Mouse (Mus musculus) thymus, adult 2 months (tissue): Measurements from ENCODE around the gene Asna1. TPM values are rescaled to one million over a fixed set of nuclear protein-coding genes. Genes with fewer than 3 reads are reported as not detected.

Experiments
- DNase-seq: peaks from one replicate; pipeline ENCODE4 v3.0.0; 2021
- H3K27ac ChIP-seq: fragments of 200-500 bp; 2 replicates; pipeline ENCODE4 v1.5.1; 2012; ENCODE audit warnings: low read length, control low read depth; ENCODE audit not compliant: control insufficient read depth, insufficient read depth
- H3K27me3 ChIP-seq: fragments of 200-500 bp; 2 replicates; pipeline ENCODE4 v1.6.1; 2012; ENCODE audit warnings: mild to moderate bottlenecking, low read length, moderate library complexity, mixed read lengths; ENCODE audit not compliant: control insufficient read depth, insufficient read depth
- H3K36me3 ChIP-seq: fragments of 200-500 bp; 2 replicates; pipeline ENCODE4 v1.6.1; 2012; ENCODE audit warnings: mild to moderate bottlenecking, low read length, moderate library complexity; ENCODE audit not compliant: control insufficient read depth, insufficient read depth
- H3K4me1 ChIP-seq: fragments of 200-500 bp; replicated peaks from 2 replicates; pipeline ENCODE4 v1.6.1; 2012; ENCODE audit warnings: low read length; ENCODE audit not compliant: control insufficient read depth, insufficient read depth
- H3K4me3 ChIP-seq: fragments of 200-500 bp; 2 replicates; pipeline ENCODE4 v1.5.1; 2012; ENCODE audit warnings: mild to moderate bottlenecking, low read length, control low read depth, moderate library complexity; ENCODE audit not compliant: control insufficient read depth, insufficient read depth
- CTCF ChIP-seq: fragments of 200-500 bp; IDR thresholded peaks from 2 replicates; pipeline ENCODE4 v1.5.1; 2012; ENCODE audit warnings: mild to moderate bottlenecking, control low read depth, low read length, moderate library complexity, borderline replicate concordance; ENCODE audit not compliant: control insufficient read depth, poor library complexity, insufficient read depth; ENCODE audit errors: extremely low read depth
- POLR2A ChIP-seq: fragments of 200-500 bp; IDR thresholded peaks from 2 replicates; pipeline ENCODE4 v1.6.1; 2012; ENCODE audit warnings: mild to moderate bottlenecking, low read length, control low read depth, moderate library complexity; ENCODE audit not compliant: control insufficient read depth, poor library complexity, insufficient read depth; ENCODE audit errors: extremely low read depth
- WGBS: fragments of 180-500 bp; shearing (Covaris S2); methylation state at CpG from one replicate; pipeline ENCODE4 v1.1.7; 2018; 5-methylcytosine and 5-hydroxymethylcytosine counted together
- polyA plus RNA-seq: library from polyadenylated mRNA; depleted of rRNA; stranded (reverse); fragments of >200 nt; gene quantifications from 2 replicates; pipeline ENCODE4 v1.2.3, GENCODE M21; 2012

Gene Asna1
- polyA plus RNA-seq, 1 experiment, result 152 TPM

DNA sequence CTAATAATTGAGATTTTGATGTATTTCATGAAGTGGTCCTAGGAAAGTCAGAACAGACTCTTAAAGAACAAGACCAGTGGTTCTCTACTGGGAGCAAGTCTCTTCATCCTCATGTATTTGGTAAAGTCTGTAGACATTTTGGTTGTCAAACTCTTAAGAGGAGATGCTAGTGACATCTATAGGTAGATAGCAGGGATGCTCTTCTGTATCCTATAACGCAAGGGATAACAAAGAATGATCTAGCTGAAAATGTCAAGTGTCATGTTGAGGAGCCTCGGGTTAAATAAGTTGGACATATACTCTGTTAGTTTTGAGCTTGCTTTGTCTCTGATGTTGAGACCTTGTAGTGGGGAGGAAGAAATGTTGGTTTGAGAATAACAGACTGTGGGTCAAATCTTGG, 2.8 kb upstream of the Asna1 start:
- peaks cover 29% of the 10 kb centered on the region for H3K36me3 ChIP-seq
- H3K27ac ChIP-seq, result no peak overlapping the region
- no peak for DNase-seq
- peaks cover 23% of the 10 kb centered on the region for H3K4me1 ChIP-seq
- H3K4me3 ChIP-seq, result no peak overlapping the region
- no peak for TF ChIP-seq CTCF
- no peak for TF ChIP-seq POLR2A
- 7% methylated on average over 2 of the region's 2 CpGs for WGBS
- no peaks in the 10 kb centered on the region for H3K27me3 ChIP-seq

DNA sequence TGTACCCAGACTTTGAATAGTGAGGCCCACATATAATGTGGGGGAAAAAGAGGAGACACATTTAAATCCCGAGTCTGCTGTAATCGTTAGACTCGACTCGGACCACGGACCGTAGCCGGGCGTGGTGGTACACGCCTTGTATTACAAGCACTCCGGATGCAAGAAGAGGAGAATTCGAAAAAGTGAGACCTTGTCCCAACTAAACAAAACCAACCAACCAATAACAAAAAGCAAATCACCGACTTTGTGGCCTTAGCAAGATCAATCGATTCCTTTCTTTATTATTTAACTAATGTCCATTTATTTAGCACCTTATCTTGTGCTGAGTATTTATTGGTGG, 2.4 kb upstream of the Asna1 start:
- no peak overlapping the region for H3K27ac ChIP-seq
- no peaks in the 10 kb centered on the region for H3K27me3 ChIP-seq
- no peak for TF ChIP-seq POLR2A
- TF ChIP-seq CTCF, result no peak
- no peak for DNase-seq
- H3K36me3 ChIP-seq, result peaks cover 29% of the 10 kb centered on the region
- H3K4me1 ChIP-seq, result peaks cover 23% of the 10 kb centered on the region
- WGBS, result under 1% methylated on average over 13 of the region's 13 CpGs
- peak overlapping the region; percentile 82 for H3K4me3 ChIP-seq

DNA sequence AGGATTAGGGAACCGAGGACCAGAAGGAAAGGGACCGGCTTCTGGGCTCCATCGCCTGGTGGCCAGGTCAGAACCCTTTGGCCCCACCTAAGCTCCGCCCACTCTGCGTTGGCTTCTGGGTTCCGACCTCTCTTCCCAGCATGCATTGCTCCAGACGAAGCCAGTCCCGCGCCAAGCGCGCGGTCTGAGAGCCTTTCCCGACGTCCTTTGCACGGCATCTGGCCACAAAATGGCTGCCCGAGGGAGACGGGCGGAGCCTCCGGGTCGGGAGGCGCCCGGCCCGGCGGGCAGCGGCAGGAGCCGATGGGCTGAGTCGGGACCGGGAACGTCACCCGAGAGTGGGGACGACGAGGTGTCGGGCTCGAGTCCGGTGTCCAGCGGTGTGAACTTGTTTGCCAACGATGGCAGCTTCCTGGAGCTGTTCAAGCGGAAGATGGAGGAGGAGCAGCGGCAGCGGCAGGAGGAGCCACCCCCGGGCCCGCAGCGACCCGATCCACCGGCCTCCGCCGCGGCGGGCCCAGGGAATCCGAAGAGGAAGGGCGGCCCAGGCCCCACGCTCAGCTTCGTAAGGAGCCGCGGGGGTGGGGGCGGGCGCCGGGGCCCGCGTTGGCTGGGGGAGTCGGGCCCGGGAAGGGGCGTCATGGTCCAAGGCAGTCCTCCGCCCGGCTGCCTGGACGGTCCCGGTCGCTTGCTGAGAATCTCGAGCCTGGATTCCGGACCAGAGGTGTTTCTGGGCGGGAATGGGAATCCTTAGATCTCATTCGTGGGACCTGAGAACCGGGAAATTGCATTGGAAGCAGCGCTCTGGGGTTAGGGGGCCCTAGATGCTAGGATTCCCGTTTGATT, 1.8 kb upstream of the Asna1 start, which contains the start of gene Trir:
Gene Trir (plus strand): TSS at position 154 of the 846 bp plus-strand sequence.
- H3K27me3 ChIP-seq, result no peaks in the 10 kb centered on the region
- peak within 1 kb of the TSS; percentile 54; the same call in 1 of the 2 replicates for H3K27ac ChIP-seq
- peaks cover 23% of the 10 kb centered on the region for H3K36me3 ChIP-seq
- under 1% methylated on average over 74 of the region's 75 CpGs for WGBS
- peak; percentile 98 for TF ChIP-seq POLR2A
- TF ChIP-seq CTCF, result 0 out of 2 replicates have a peak, but pooled peaks have one; percentile 52
- H3K4me1 ChIP-seq, result peaks cover 23% of the 10 kb centered on the region
- peak; percentile 95 for DNase-seq
- H3K4me3 ChIP-seq, result peak within 1 kb of the TSS; percentile 82

DNA sequence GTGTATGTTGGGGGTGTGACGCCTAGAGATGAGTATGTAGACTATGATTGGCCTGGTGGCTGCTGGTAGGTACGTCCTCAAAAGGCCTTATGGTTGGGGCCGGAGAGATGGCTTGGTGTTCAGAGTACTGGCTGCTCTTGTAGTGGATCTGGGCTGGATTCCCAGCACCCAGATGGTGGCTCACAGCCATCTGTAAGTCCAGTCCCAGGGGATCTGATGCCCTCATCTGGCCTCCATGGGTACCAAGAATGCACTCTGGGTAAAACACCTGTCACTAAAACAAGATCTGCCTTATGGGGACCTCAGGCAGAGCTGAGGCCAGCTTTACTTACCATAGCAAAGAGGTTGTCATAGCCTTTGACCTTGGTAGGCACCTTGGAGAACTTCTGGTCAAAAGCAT, 1.2 kb downstream of the Asna1 start:
- no peak overlapping the region for H3K4me3 ChIP-seq
- H3K4me1 ChIP-seq, result peaks cover 23% of the 10 kb centered on the region
- 97% methylated on average over 3 of the region's 3 CpGs for WGBS
- H3K27me3 ChIP-seq, result no peaks in the 10 kb centered on the region
- peaks cover 2% of the 10 kb centered on the region for H3K36me3 ChIP-seq
- H3K27ac ChIP-seq, result no peak overlapping the region
- no peak for DNase-seq
- TF ChIP-seq POLR2A (no peak), CTCF (no peak)

DNA sequence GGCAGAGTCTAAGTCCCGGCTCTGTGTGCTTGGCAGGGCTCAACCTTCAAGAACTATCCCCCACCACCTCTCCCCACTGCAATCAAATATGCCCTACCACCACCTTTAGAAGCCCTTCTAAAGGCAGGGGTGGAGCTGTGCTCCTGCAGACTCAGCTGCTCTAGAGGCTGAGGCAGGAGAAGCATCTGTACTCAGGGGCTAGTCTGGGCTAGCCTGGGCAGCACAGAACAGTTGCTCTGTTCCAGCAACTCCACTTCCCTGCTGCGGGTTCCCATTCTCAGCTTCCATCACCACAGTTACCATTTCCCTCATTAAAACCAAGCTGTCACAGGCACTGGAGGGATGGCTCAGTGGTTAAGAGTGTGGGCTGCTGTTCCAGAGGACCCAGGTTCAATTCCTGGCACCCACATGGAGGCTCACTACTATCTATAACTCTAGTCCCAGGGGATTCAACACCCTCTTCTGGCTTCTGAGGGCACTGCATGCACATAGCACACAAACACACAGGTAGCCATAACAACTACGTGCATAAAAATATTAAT, 3.5 kb downstream of the Asna1 start:
- Histone ChIP-seq H3K4me1 (peaks cover 17% of the 10 kb centered on the region), H3K4me3 (no peak overlapping the region), H3K36me3 (peaks cover 15% of the 10 kb centered on the region), H3K27me3 (no peaks in the 10 kb centered on the region), H3K27ac (no peak overlapping the region)
- TF ChIP-seq CTCF, result no peak
- TF ChIP-seq POLR2A, result no peak
- 96% methylated on average over 3 of the region's 3 CpGs for WGBS
- no peak for DNase-seq

DNA sequence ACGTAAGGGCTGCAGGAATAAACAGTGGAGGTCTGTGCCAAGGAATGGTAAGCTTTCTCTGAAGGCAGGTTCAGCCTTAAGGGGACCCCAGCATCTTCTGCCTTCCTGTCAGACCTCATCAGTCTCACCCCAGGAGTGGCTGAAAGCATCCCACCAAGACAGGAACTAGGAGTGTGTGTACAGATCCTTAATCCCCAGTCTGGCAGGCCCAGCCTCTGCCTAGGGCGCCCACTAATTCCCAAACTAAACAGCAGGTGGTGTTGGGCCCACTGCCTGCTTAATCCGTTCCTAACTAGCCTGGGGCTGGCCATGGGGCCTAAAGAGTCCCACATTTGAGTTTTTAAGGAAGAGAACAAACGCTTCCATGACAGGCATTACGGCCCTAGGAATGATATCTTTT, 7.9 kb downstream of the Asna1 start:
- Histone ChIP-seq H3K36me3 (peaks cover 15% of the 10 kb centered on the region), H3K27ac (no peak overlapping the region), H3K4me1 (peaks cover 2% of the 10 kb centered on the region), H3K4me3 (no peak overlapping the region), H3K27me3 (no peaks in the 10 kb centered on the region)
- 93% methylated on average over 5 of the region's 5 CpGs for WGBS
- TF ChIP-seq CTCF (no peak), POLR2A (no peak)
- DNase-seq, result no peak
